Mouse (Mus musculus) CH12.LX (cell line): ENCODE measurements at regions not wholly inside any gene's neighbourhood (a gene's known extent, or its start where the extent isn't known, plus 50 kb on each side); places are given as distances from the start of the nearest gene placed in this dataset.

ENCODE experiments used
- DNase-seq: peaks from one replicate; pipeline ENCODE4 v3.0.0-alpha.2; 2013; ENCODE audit errors: extremely low read depth
- H3K27ac ChIP-seq: 2 replicates; pipeline ENCODE4 v1.5.1; 2012; ENCODE audit warnings: low read depth, mild to moderate bottlenecking, control low read depth, moderate library complexity; ENCODE audit not compliant: insufficient read depth
- H3K27me3 ChIP-seq: replicated peaks from 2 replicates; pipeline ENCODE3; 2012; ENCODE audit warnings: inconsistent platforms
- H3K36me3 ChIP-seq, 2 experiments: replicated peaks in 1 of 2; 2 replicates each; pipeline versions ENCODE3 to v1.6.1; 2012; ENCODE audit warnings: inconsistent platforms in 1 of 2, low read length in 1 of 2, mild to moderate bottlenecking in 1 of 2, mixed read lengths in 1 of 2, moderate library complexity in 1 of 2; ENCODE audit not compliant: control insufficient read depth in 1 of 2, insufficient read depth in 1 of 2
- H3K4me1 ChIP-seq, 2 experiments: 2 replicates each; pipeline ENCODE4 v1.6.1; 2012; ENCODE audit warnings: inconsistent platforms in 1 of 2, moderate library complexity in 1 of 2; ENCODE audit not compliant: insufficient read depth in 2 of 2, control insufficient read depth in 1 of 2
- H3K4me2 ChIP-seq: 2 replicates; pipeline ENCODE4 v1.6.1; 2012; ENCODE audit warnings: low read depth, mild to moderate bottlenecking, control low read depth; ENCODE audit not compliant: poor library complexity, insufficient read depth, severe bottlenecking
- H3K4me3 ChIP-seq, 3 experiments: fragments of 150-350 bp in 1 of 3; sonication (generic) in 1 of 3; replicated peaks in 1 of 3; 2 replicates each; pipeline versions ENCODE3 to v1.5.1; 2011 to 2012; ENCODE audit warnings: low read depth in 2 of 3, low read length in 2 of 3, mild to moderate bottlenecking in 2 of 3, moderate library complexity in 2 of 3, control low read depth in 1 of 3, improper control_type of control experiment in 1 of 3, inconsistent platforms in 1 of 3, mixed read lengths in 1 of 3; ENCODE audit not compliant: poor library complexity in 1 of 3
- H3K79me2 ChIP-seq: replicated peaks from 2 replicates; pipeline ENCODE4 v1.6.1; 2012; ENCODE audit warnings: mild to moderate bottlenecking, moderate library complexity; ENCODE audit not compliant: control insufficient read depth, poor library complexity, insufficient read depth, severe bottlenecking; ENCODE audit errors: extremely low read depth
- H3K9ac ChIP-seq: 2 replicates; pipeline ENCODE4 v1.6.1; 2012; ENCODE audit warnings: low read depth, mild to moderate bottlenecking, control low read depth, moderate library complexity; ENCODE audit not compliant: insufficient read depth
- H3K9me3 ChIP-seq: replicated peaks from 2 replicates; pipeline ENCODE3; 2012; ENCODE audit warnings: low read length, inconsistent platforms, mixed read lengths
- CHD1 ChIP-seq: IDR thresholded peaks from 2 replicates; pipeline ENCODE4 v1.6.1; 2012; ENCODE audit warnings: low read depth, low read length, improper control_type of control experiment, inconsistent platforms
- CHD2 ChIP-seq: IDR thresholded peaks from 2 replicates; pipeline ENCODE4 v1.6.1; 2011; ENCODE audit warnings: low read length, improper control_type of control experiment
- E2F4 ChIP-seq: IDR thresholded peaks from 2 replicates; pipeline ENCODE4 v1.6.1; 2011; ENCODE audit warnings: low read depth, low read length, improper control_type of control experiment; ENCODE audit not compliant: insufficient replicate concordance
- ELF1 ChIP-seq: IDR thresholded peaks from 2 replicates; pipeline ENCODE4 v1.6.1; 2014; ENCODE audit warnings: low read depth, mild to moderate bottlenecking, inconsistent platforms, low read length, improper control_type of control experiment
- EP300 ChIP-seq: IDR thresholded peaks from 2 replicates; pipeline ENCODE4 v1.6.1; 2011; ENCODE audit warnings: low read length, improper control_type of control experiment
- GABPA ChIP-seq: IDR thresholded peaks from 2 replicates; pipeline ENCODE4 v1.6.1; 2012; ENCODE audit warnings: low read depth, low read length, improper control_type of control experiment, inconsistent platforms; ENCODE audit not compliant: insufficient replicate concordance
- IRF4 ChIP-seq: IDR thresholded peaks from 2 replicates; pipeline ENCODE4 v1.6.1; 2014; ENCODE audit warnings: low read depth, mild to moderate bottlenecking, inconsistent platforms, low read length, improper control_type of control experiment
- JUN ChIP-seq: IDR thresholded peaks from 2 replicates; pipeline ENCODE4 v1.6.1; 2011; ENCODE audit warnings: low read depth, mild to moderate bottlenecking, low read length, improper control_type of control experiment, moderate library complexity; ENCODE audit not compliant: insufficient read depth
- JUND ChIP-seq: conservative IDR thresholded peaks from 2 replicates; pipeline ENCODE4 v1.6.1; 2011; ENCODE audit warnings: low read depth, low read length, improper control_type of control experiment
- MAX ChIP-seq: IDR thresholded peaks from 2 replicates; pipeline ENCODE4 v1.6.1; 2011; ENCODE audit warnings: low read length, improper control_type of control experiment
- MAZ ChIP-seq: IDR thresholded peaks from 2 replicates; pipeline ENCODE4 v1.6.1; 2012; ENCODE audit warnings: low read depth, mild to moderate bottlenecking, inconsistent platforms, low read length, improper control_type of control experiment, moderate library complexity
- MEF2A ChIP-seq: IDR thresholded peaks from 2 replicates; pipeline ENCODE4 v1.6.1; 2014; ENCODE audit warnings: low read depth, mild to moderate bottlenecking, inconsistent platforms, low read length, improper control_type of control experiment, borderline replicate concordance
- MXI1 ChIP-seq: IDR thresholded peaks from 2 replicates; pipeline ENCODE4 v1.6.1; 2011; ENCODE audit warnings: mild to moderate bottlenecking, low read depth, low read length, improper control_type of control experiment
- NELFE ChIP-seq: IDR thresholded peaks from 2 replicates; pipeline ENCODE4 v1.6.1; 2011; ENCODE audit warnings: low read depth, low read length, improper control_type of control experiment
- NRF1 ChIP-seq: IDR thresholded peaks from 2 replicates; pipeline ENCODE4 v1.6.1; 2014; ENCODE audit warnings: low read depth, mild to moderate bottlenecking, inconsistent platforms, low read length, improper control_type of control experiment, moderate library complexity
- PAX5 ChIP-seq: IDR thresholded peaks from 2 replicates; pipeline ENCODE4 v1.6.1; 2012; ENCODE audit warnings: low read length, inconsistent platforms, mixed read lengths
- POLR2A ChIP-seq: IDR thresholded peaks from 2 replicates; pipeline ENCODE4 v1.6.1; 2011; ENCODE audit warnings: low read depth, mild to moderate bottlenecking, improper control_type of control experiment, low read length
- RAD21 ChIP-seq: IDR thresholded peaks from 2 replicates; pipeline ENCODE4 v1.6.1; 2011; ENCODE audit warnings: low read depth, mild to moderate bottlenecking, low read length, improper control_type of control experiment, moderate library complexity
- SIN3A ChIP-seq: IDR thresholded peaks from 2 replicates; pipeline ENCODE4 v1.6.1; 2012; ENCODE audit warnings: low read length, improper control_type of control experiment, inconsistent platforms
- TCF12 ChIP-seq: IDR thresholded peaks from 2 replicates; pipeline ENCODE4 v1.6.1; 2014; ENCODE audit warnings: low read depth, mild to moderate bottlenecking, inconsistent platforms, low read length, improper control_type of control experiment
- UBTF ChIP-seq: IDR thresholded peaks from 2 replicates; pipeline ENCODE4 v1.6.1; 2012; ENCODE audit warnings: low read depth, mild to moderate bottlenecking, inconsistent platforms, low read length, improper control_type of control experiment, moderate library complexity
- USF2 ChIP-seq: conservative IDR thresholded peaks from 2 replicates; pipeline ENCODE4 v1.6.1; 2011; ENCODE audit warnings: low read depth, low read length, improper control_type of control experiment
- ZC3H11A ChIP-seq: IDR thresholded peaks from 2 replicates; pipeline ENCODE4 v1.6.1; 2012; ENCODE audit warnings: low read depth, mild to moderate bottlenecking, inconsistent platforms, low read length, improper control_type of control experiment
- ZKSCAN1 ChIP-seq: IDR thresholded peaks from 2 replicates; pipeline ENCODE4 v1.6.1; 2012; ENCODE audit warnings: low read depth, inconsistent platforms, low read length, improper control_type of control experiment, borderline replicate concordance
- ZMIZ1 ChIP-seq: IDR thresholded peaks from 2 replicates; pipeline ENCODE4 v1.6.1; 2012; ENCODE audit warnings: low read depth, mild to moderate bottlenecking, inconsistent platforms, low read length, improper control_type of control experiment
- dilution Hi-C: fragments of 300-500 bp; cut with MboI; formaldehyde crosslinking; loops from 2 replicates; pipeline ENCODE4 v1.14.3; 2020; ENCODE audit warnings: low sequenced_read_pairs; ENCODE audit not compliant: extremely low pct_unique_long_range_greater_than_20kb, extremely low pct_ligation_motif_present
- in situ Hi-C: fragments of 300-500 bp; cut with MboI; formaldehyde crosslinking; loops from 3 replicates; pipeline ENCODE4 v1.14.3; 2019; ENCODE audit warnings: low sequenced_read_pairs, low pct_ligation_motif_present, low pct_unique_long_range_greater_than_20kb, mixed read lengths

GRCm38 (mm10) chr4:105403686-105404085 lies 246.5 kb downstream of the Plpp3 start:
- no peaks in the 10 kb centered on the region for H3K36me3 ChIP-seq
- H3K79me2 ChIP-seq = no peaks in the 10 kb centered on the region
- dilution Hi-C loops = no loop called here
- peaks cover 0 to 8% of the 10 kb centered on the region in 2 experiments; a peak in 2 of 4 replicates for H3K4me1 ChIP-seq
- in situ Hi-C loops = no loop called here
- no peak for TF ChIP-seq UBTF
- TF ChIP-seq EP300 = no peak
- TF ChIP-seq USF2 = no peak
- TF ChIP-seq ZMIZ1 = no peak
- no peak for TF ChIP-seq RAD21
- TF ChIP-seq PAX5 = no peak
- no peak for TF ChIP-seq MXI1
- no peak for TF ChIP-seq TCF12
- TF ChIP-seq SIN3A = no peak
- no peak for TF ChIP-seq ZKSCAN1
- TF ChIP-seq JUND = no peak
- TF ChIP-seq NRF1 = no peak
- TF ChIP-seq CHD1 = no peak
- no peak for TF ChIP-seq MEF2A
- no peak for TF ChIP-seq CHD2
- TF ChIP-seq E2F4 = no peak
- TF ChIP-seq IRF4 = no peak
- no peak overlapping the region for H3K27ac ChIP-seq
- no peak overlapping the region for H3K9ac ChIP-seq
- no peak for DNase-seq
- H3K4me2 ChIP-seq = no peak overlapping the region
- no peak overlapping the region for H3K4me3 ChIP-seq
- H3K9me3 ChIP-seq = no peaks in the 10 kb centered on the region
- H3K27me3 ChIP-seq = no peaks in the 10 kb centered on the region

- H3K9ac ChIP-seq = no peak overlapping the region
- no peaks in the 10 kb centered on the region for H3K36me3 ChIP-seq
- H3K4me3 ChIP-seq = no peak overlapping the region
- DNase-seq = no peak
- in situ Hi-C loops = no loop called here
- no peaks in the 10 kb centered on the region for H3K79me2 ChIP-seq
- H3K27me3 ChIP-seq = no peaks in the 10 kb centered on the region
- peaks cover 0 to 8% of the 10 kb centered on the region in 2 experiments; a peak in 2 of 4 replicates for H3K4me1 ChIP-seq
- dilution Hi-C loops = no loop called here
- H3K4me2 ChIP-seq = no peak overlapping the region
- no peaks in the 10 kb centered on the region for H3K9me3 ChIP-seq
- H3K27ac ChIP-seq = no peak overlapping the region
- TF ChIP-seq CHD1 = no peak
- no peak for TF ChIP-seq NRF1
- TF ChIP-seq NELFE = no peak
- no peak for TF ChIP-seq ZC3H11A
- TF ChIP-seq MAZ = no peak
- TF ChIP-seq UBTF = no peak
- no peak for TF ChIP-seq TCF12
- TF ChIP-seq CHD2 = no peak
- no peak for TF ChIP-seq EP300
- no peak for TF ChIP-seq RAD21
- TF ChIP-seq USF2 = no peak
- TF ChIP-seq JUN = no peak
- TF ChIP-seq POLR2A = no peak
- no peak for TF ChIP-seq GABPA
- no peak for TF ChIP-seq ELF1
- TF ChIP-seq MXI1 = no peak
- TF ChIP-seq MAX = no peak
- TF ChIP-seq JUND = no peak
Observed at GRCm38 (mm10) chr4:105405728-105406127, 248.6 kb downstream of the Plpp3 start.
